Mouse (Mus musculus) lung, adult 2 months (tissue): Measurements from ENCODE around the gene Tgfbr2.

Experiments used
- CTCF ChIP-seq: fragments of 200-500 bp; IDR thresholded peaks from 2 replicates; pipeline ENCODE4 v1.5.1; 2011; ENCODE audit warnings: mild to moderate bottlenecking, low read length, control low read depth; ENCODE audit not compliant: insufficient read depth
- POLR2A ChIP-seq: fragments of 200-500 bp; IDR thresholded peaks from 2 replicates; pipeline ENCODE4 v1.6.1; 2011; ENCODE audit warnings: low read depth, mild to moderate bottlenecking, control low read depth, low read length, borderline replicate concordance; ENCODE audit errors: extremely low read depth

GRCm38 (mm10) chr9:116121472-116121871, 53.7 kb downstream of the Tgfbr2 start:
- TF ChIP-seq CTCF (no peak), POLR2A (no peak)
